In genomic region chr6:30303771-30304398, GRCm38 (mm10) we compare ENCODE assay signal across 8 mouse cellular contexts. TPM values are rescaled to one million over a fixed set of nuclear protein-coding genes. Genes with fewer than 3 reads are reported as not detected.
DNase-seq lines count a peak whose midpoint lies in the region; ATAC-seq and TF ChIP-seq lines count a peak whose summit lies in the region.
"Not testable (repeated sequence)": the region's sequence is repeated elsewhere in the genome, so short reads cannot be mapped to it uniquely, and the experiment has no call there.

No protein-coding gene starts in this region.

- peak; percentile 45 for DNase-seq in MN1 (ENCODE audit: low spot score)
- peak; percentile 41 for DNase-seq in embryo, embryonic 11 days
- DNase-seq in gastrocnemius, postnatal 14 days = peak; percentile 46
- DNase-seq in left cerebral cortex, postnatal 4 days = peak; percentile 46
- DNase-seq in lung, postnatal 0 days (ENCODE audit: low spot score) = peak; percentile 69
- peak; percentile 33 for DNase-seq in neural tube, embryonic 11.5 days (ENCODE audit: low spot score)
- peak; percentile 39 for DNase-seq in thymus, postnatal 0 days (ENCODE audit: low spot score)

- not testable (repeated sequence) for H3K27me3 ChIP-seq in hindbrain, embryonic 15.5 days; lung, postnatal 0 days (replicated peaks; ENCODE audit: insufficient read depth, low read length); neural tube, embryonic 11.5 days (ENCODE audit: control insufficient read depth, insufficient read depth, low read length)

- TF ChIP-seq EP300 in lung, postnatal 0 days (IDR thresholded peaks at IDR 0.05) = not testable (repeated sequence)

- ATAC-seq in hindbrain, embryonic 15.5 days (ENCODE audit: low FRiP score, low read depth) = peak; percentile 4
- peak; percentile 48 for ATAC-seq in lung, postnatal 0 days
- ATAC-seq in neural tube, embryonic 11.5 days (ENCODE audit: insufficient read depth, low FRiP score, low TSS enrichment) = peak; percentile 62

- peaks cover 37% of the 10 kb centered on the region for H3K4me1 ChIP-seq in hindbrain, embryonic 15.5 days (replicated peaks)
- H3K4me1 ChIP-seq in lung, postnatal 0 days (ENCODE audit: insufficient read depth, low read depth, low read length) = peaks cover 13% of the 10 kb centered on the region
- H3K4me1 ChIP-seq in neural tube, embryonic 11.5 days (ENCODE audit: control insufficient read depth, insufficient read depth, low read length) = peaks cover 13% of the 10 kb centered on the region

- H3K9me3 ChIP-seq in hindbrain, embryonic 15.5 days; lung, postnatal 0 days (ENCODE audit: low read length); neural tube, embryonic 11.5 days (ENCODE audit: control insufficient read depth, low read length): not testable (repeated sequence)

- peak overlapping the region; percentile 95 for H3K27ac ChIP-seq in hindbrain, embryonic 15.5 days (replicated peaks)
- peak overlapping the region; percentile 91 for H3K27ac ChIP-seq in lung, postnatal 0 days (ENCODE audit: low read length)
- peak overlapping the region; percentile 83 for H3K27ac ChIP-seq in neural tube, embryonic 11.5 days (ENCODE audit: low read depth, low read length)

- under 1% methylated on average over 26 of the region's 66 CpGs for WGBS in hindbrain, embryonic 15.5 days
- WGBS in lung, postnatal 0 days = under 1% methylated on average over 36 of the region's 66 CpGs
- WGBS in neural tube, embryonic 11.5 days = under 1% methylated on average over 44 of the region's 66 CpGs

- H3K4me2 ChIP-seq in hindbrain, embryonic 15.5 days = peak overlapping the region; percentile 94
- peak overlapping the region; percentile 71 for H3K4me2 ChIP-seq in lung, postnatal 0 days (replicated peaks; ENCODE audit: low read depth, low read length)
- H3K4me2 ChIP-seq in neural tube, embryonic 11.5 days (ENCODE audit: low read depth) = peak overlapping the region; percentile 78

- intact Hi-C loops in gastrocnemius, postnatal 14 days (cut with DNase I; ENCODE audit: low total_unique reads) = loop anchor here (10.0 kb wide), 1 partner anchor 51 kb away; no protein-coding TSS in a partner anchor
- intact Hi-C loops in left cerebral cortex, postnatal 4 days (cut with DNase I) = not testable (repeated sequence)

- H3K4me3 ChIP-seq in hindbrain, embryonic 15.5 days = peak overlapping the region; percentile 57
- peak overlapping the region; percentile 80 for H3K4me3 ChIP-seq in lung, postnatal 0 days (ENCODE audit: low read depth, low read length)
- peak overlapping the region; percentile 69 for H3K4me3 ChIP-seq in neural tube, embryonic 11.5 days (ENCODE audit: low read depth, low read length)

- H3K36me3 ChIP-seq in hindbrain, embryonic 15.5 days; lung, postnatal 0 days (ENCODE audit: insufficient read depth, low read length); neural tube, embryonic 11.5 days (ENCODE audit: control insufficient read depth, insufficient read depth, low read length): not testable (repeated sequence)

- peak overlapping the region; percentile 68 for H3K9ac ChIP-seq in hindbrain, embryonic 15.5 days
- H3K9ac ChIP-seq in lung, postnatal 0 days (replicated peaks; ENCODE audit: low read depth) = peak overlapping the region; percentile 84
- peak overlapping the region; percentile 77 for H3K9ac ChIP-seq in neural tube, embryonic 11.5 days (ENCODE audit: low read length)

- not testable (repeated sequence) for TF ChIP-seq CTCF in lung, postnatal 0 days (IDR thresholded peaks at IDR 0.05)

RNA-seq across cellular contexts. Expression of gene Ube2h, which starts 0.5 kb away (rescaled TPM):
- total RNA-seq in gastrocnemius, postnatal 14 days (2021) = 10 to 100 TPM; 55.3 to 58.6 TPM
- polyA plus RNA-seq in hindbrain, embryonic 15.5 days (2015; fragmentation: Nextera tagmentation; extraction: Ambion mirVana) = 57.1 and 59.5 TPM in 2 replicates
- 10 to 100 TPM; 80.7 to 86.4 TPM for total RNA-seq in left cerebral cortex, postnatal 4 days (2021)
- polyA plus RNA-seq in lung, postnatal 0 days (2015; fragmentation: Nextera tagmentation; extraction: Ambion mirVana) = 34.5 and 40.3 TPM in 2 replicates
- 51.7 and 52.8 TPM in 2 replicates for polyA plus RNA-seq in neural tube, embryonic 11.5 days (2014; fragmentation: Nextera tagmentation; extraction: Ambion mirVana)
- polyA plus RNA-seq in thymus, postnatal 0 days (2015; fragmentation: Nextera tagmentation; extraction: Ambion mirVana) = 31.7 and 38.9 TPM in 2 replicates

Comparison
In these comparisons a context has a peak if more than half of its experiments do, and no peak if none do; other contexts are left out.
1. Peak in every context shown above with its lines: DNase-seq, ATAC-seq, H3K4me3 ChIP-seq and H3K27ac ChIP-seq.
2. ATAC-seq: peak in every context shown above with its lines; median percentile 62 in neural tube, embryonic 11.5 days; 48 in lung, postnatal 0 days; 4 in hindbrain, embryonic 15.5 days.